Mouse (Mus musculus): Measurements from ENCODE around the gene Arhgap15.

Gene Arhgap15

GRCm38 (mm10) chr2:43783759-43784735 lies 35.4 kb downstream of the Arhgap15 start:
- no peak for DNase-seq

- no peak for DNase-seq
These were observed 37.5 kb downstream of the Arhgap15 start for GRCm38 (mm10) chr2:43786101-43786500.

- DNase-seq: peak; percentile 29 to 30
These were observed 38.5 kb downstream of the Arhgap15 start for GRCm38 (mm10) chr2:43787141-43787540.

GRCm38 (mm10) chr2:43788484-43788883 lies 39.9 kb downstream of the Arhgap15 start:
- DNase-seq: no peak

- DNase-seq: peak; percentile 66 to 87
These were observed 41.5 kb downstream of the Arhgap15 start for GRCm38 (mm10) chr2:43790049-43790693.

GRCm38 (mm10) chr2:43791575-43791974 lies 43.0 kb downstream of the Arhgap15 start:
- no peak for DNase-seq

GRCm38 (mm10) chr2:43793105-43793504 lies 44.5 kb downstream of the Arhgap15 start:
- no peak for DNase-seq

GRCm38 (mm10) chr2:43794700-43795099 lies 46.1 kb downstream of the Arhgap15 start:
- no peak for DNase-seq

GRCm38 (mm10) chr2:43796448-43796847 lies 47.8 kb downstream of the Arhgap15 start:
- DNase-seq: no peak

- DNase-seq: peak in 1 of 2 experiments; percentile 38
These were observed 57.5 kb downstream of the Arhgap15 start for GRCm38 (mm10) chr2:43805960-43806744.

- DNase-seq: no peak
These were observed 67.5 kb downstream of the Arhgap15 start for GRCm38 (mm10) chr2:43815896-43816787.

- no peak for DNase-seq
These were observed 68.4 kb downstream of the Arhgap15 start for GRCm38 (mm10) chr2:43816788-43817581.

GRCm38 (mm10) chr2:43835931-43836330 lies 87.3 kb downstream of the Arhgap15 start:
- no peak for DNase-seq

- DNase-seq: peak; percentile 64 to 79
These were observed 93.0 kb downstream of the Arhgap15 start for GRCm38 (mm10) chr2:43841644-43842043.

- peak in 1 of 2 experiments; percentile 28 for DNase-seq
These were observed 102.6 kb downstream of the Arhgap15 start for GRCm38 (mm10) chr2:43851195-43851594.

GRCm38 (mm10) chr2:43862709-43863108 lies 114.1 kb downstream of the Arhgap15 start:
- DNase-seq: no peak

GRCm38 (mm10) chr2:43902403-43902973 lies 153.9 kb downstream of the Arhgap15 start:
- peak; percentile 71 to 80 for DNase-seq

GRCm38 (mm10) chr2:43907496-43907895 lies 158.9 kb downstream of the Arhgap15 start:
- DNase-seq: no peak

GRCm38 (mm10) chr2:43914104-43914503 lies 165.5 kb downstream of the Arhgap15 start:
- no peak for DNase-seq

- no peak for DNase-seq
These were observed 175.3 kb downstream of the Arhgap15 start for GRCm38 (mm10) chr2:43923863-43924340.

- DNase-seq: no peak
These were observed 183.1 kb downstream of the Arhgap15 start for GRCm38 (mm10) chr2:43931687-43932086.

Measured in lung, postnatal 4 days (tissue).